In genomic region chr11:86586177-86586867, GRCm38 (mm10) we compare ENCODE assay signal across 8 mouse cellular contexts. TPM values are rescaled to one million over a fixed set of nuclear protein-coding genes. Genes with fewer than 3 reads are reported as not detected.
DNase-seq lines count a peak whose midpoint lies in the region; ATAC-seq and TF ChIP-seq lines count a peak whose summit lies in the region.

No protein-coding gene starts in this region.

- no peak for TF ChIP-seq CTCF in embryonic fibroblast, embryonic 13.5 days (IDR thresholded peaks at IDR 0.05; ENCODE audit: borderline replicate concordance, insufficient read depth, low read length)

- DNase-seq in neural tube, embryonic 11.5 days (ENCODE audit: low spot score) = no peak
- DNase-seq in neural tube, embryonic 10.5 days (ENCODE audit: extremely low spot score, low spot score) = no peak
- peak; percentile 74 for DNase-seq in thymus, postnatal 4 days
- DNase-seq in frontal cortex, postnatal 10 days (ENCODE audit: low spot score in 2 of 2) = no peak
- DNase-seq in layer of hippocampus, adult 18-20 months (ENCODE audit: low spot score in 2 of 2) = no peak

- H3K9me3 ChIP-seq in neural tube, embryonic 11.5 days (ENCODE audit: control insufficient read depth, low read length) = no peaks in the 10 kb centered on the region
- H3K9me3 ChIP-seq in kidney, embryonic 16.5 days (ENCODE audit: low read length) = no peaks in the 10 kb centered on the region
- H3K9me3 ChIP-seq in midbrain, embryonic 12.5 days = no peaks in the 10 kb centered on the region

- no peaks in the 10 kb centered on the region for H3K36me3 ChIP-seq in neural tube, embryonic 11.5 days (ENCODE audit: control insufficient read depth, insufficient read depth, low read length)
- no peaks in the 10 kb centered on the region for H3K36me3 ChIP-seq in kidney, embryonic 16.5 days (ENCODE audit: insufficient read depth, low read length)
- H3K36me3 ChIP-seq in midbrain, embryonic 12.5 days = peaks cover 7% of the 10 kb centered on the region; the same call in 1 of the 2 replicates

- H3K4me1 ChIP-seq in neural tube, embryonic 11.5 days (ENCODE audit: control insufficient read depth, insufficient read depth, low read length) = peaks cover 2% of the 10 kb centered on the region; the same call in 1 of the 2 replicates
- H3K4me1 ChIP-seq in embryonic fibroblast, embryonic 13.5 days (ENCODE audit: control insufficient read depth, insufficient read depth, low read length) = peaks cover 16% of the 10 kb centered on the region
- H3K4me1 ChIP-seq in kidney, embryonic 16.5 days (ENCODE audit: insufficient read depth, low read length) = peaks cover 33% of the 10 kb centered on the region
- peaks cover 13% of the 10 kb centered on the region for H3K4me1 ChIP-seq in midbrain, embryonic 12.5 days

- H3K4me3 ChIP-seq in neural tube, embryonic 11.5 days (ENCODE audit: low read depth, low read length) = no peak overlapping the region
- H3K4me3 ChIP-seq in embryonic fibroblast, embryonic 13.5 days (ENCODE audit: insufficient read depth, low read length) = peak overlapping the region; percentile 94
- H3K4me3 ChIP-seq in kidney, embryonic 16.5 days (ENCODE audit: low read length) = peak overlapping the region; percentile 60
- no peak overlapping the region for H3K4me3 ChIP-seq in midbrain, embryonic 12.5 days

- TF ChIP-seq POLR2A in embryonic fibroblast, embryonic 13.5 days (IDR thresholded peaks at IDR 0.05; ENCODE audit: low read depth, low read length) = peak; percentile 70

- peak overlapping the region; percentile 24; the same call in 1 of the 2 replicates for H3K4me2 ChIP-seq in neural tube, embryonic 11.5 days (ENCODE audit: low read depth)
- peak overlapping the region; percentile 58 for H3K4me2 ChIP-seq in kidney, embryonic 16.5 days (replicated peaks; ENCODE audit: low read depth, low read length)
- H3K4me2 ChIP-seq in midbrain, embryonic 12.5 days (replicated peaks) = 0 out of 2 replicates have a peak overlapping the region, but pooled peaks have one; percentile 25

- H3K27ac ChIP-seq in neural tube, embryonic 11.5 days (ENCODE audit: low read depth, low read length) = no peak overlapping the region
- H3K27ac ChIP-seq in embryonic fibroblast, embryonic 13.5 days (ENCODE audit: insufficient read depth, low read length) = peak overlapping the region; percentile 100
- peak overlapping the region; percentile 93 for H3K27ac ChIP-seq in kidney, embryonic 16.5 days (ENCODE audit: low read length)
- no peak overlapping the region for H3K27ac ChIP-seq in midbrain, embryonic 12.5 days (replicated peaks)

- ATAC-seq in neural tube, embryonic 11.5 days (ENCODE audit: insufficient read depth, low FRiP score, low TSS enrichment) = no peak
- ATAC-seq in kidney, embryonic 16.5 days (ENCODE audit: low FRiP score, low TSS enrichment) = no peak
- ATAC-seq in midbrain, embryonic 12.5 days (ENCODE audit: low FRiP score, low read depth) = no peak

- H3K27me3 ChIP-seq in neural tube, embryonic 11.5 days (ENCODE audit: control insufficient read depth, insufficient read depth, low read length) = no peaks in the 10 kb centered on the region
- no peaks in the 10 kb centered on the region for H3K27me3 ChIP-seq in kidney, embryonic 16.5 days (ENCODE audit: insufficient read depth, low read length)
- no peaks in the 10 kb centered on the region for H3K27me3 ChIP-seq in midbrain, embryonic 12.5 days

- 21% methylated on average over 12 of the region's 12 CpGs for WGBS in neural tube, embryonic 11.5 days
- 16% methylated on average over 12 of the region's 12 CpGs for WGBS in kidney, embryonic 16.5 days
- 24% methylated on average over 12 of the region's 12 CpGs for WGBS in midbrain, embryonic 12.5 days

- peak overlapping the region; percentile 35; the same call in 1 of the 2 replicates for H3K9ac ChIP-seq in neural tube, embryonic 11.5 days (ENCODE audit: low read length)
- H3K9ac ChIP-seq in kidney, embryonic 16.5 days (replicated peaks; ENCODE audit: low read length) = peak overlapping the region; percentile 79
- H3K9ac ChIP-seq in midbrain, embryonic 12.5 days (replicated peaks) = 0 out of 2 replicates have a peak overlapping the region, but pooled peaks have one; percentile 12

RNA-seq across cellular contexts. Expression of gene Tubd1, which starts 41.5 kb away (rescaled TPM):
- 11.3 and 13.2 TPM in 2 replicates for polyA plus RNA-seq in neural tube, embryonic 11.5 days (2014; fragmentation: Nextera tagmentation; extraction: Ambion mirVana)
- polyA plus RNA-seq in embryonic fibroblast, embryonic 13.5 days (2011; ENCODE audit: insufficient read length, low read depth, missing spikeins) = 6.4 and 8.2 TPM in 2 replicates
- polyA plus RNA-seq in kidney, embryonic 16.5 days (2015; fragmentation: Nextera tagmentation; extraction: Ambion mirVana) = 11.4 and 13.6 TPM in 2 replicates
- polyA plus RNA-seq in midbrain, embryonic 12.5 days (2016; fragmentation: Nextera tagmentation; extraction: Ambion mirVana) = 9.4 and 9.6 TPM in 2 replicates
- total RNA-seq in layer of hippocampus, adult 18-20 months (2021) = 1 to 10 TPM; 5.2 to 6.0 TPM

RNA-seq across cellular contexts. Expression of gene Rps6kb1, which starts 41.7 kb away (rescaled TPM):
- polyA plus RNA-seq in neural tube, embryonic 11.5 days (2014; fragmentation: Nextera tagmentation; extraction: Ambion mirVana) = 56.4 and 57.7 TPM in 2 replicates
- 70.3 and 71.4 TPM in 2 replicates for polyA plus RNA-seq in embryonic fibroblast, embryonic 13.5 days (2011; ENCODE audit: insufficient read length, low read depth, missing spikeins)
- 51.6 and 62.1 TPM in 2 replicates for polyA plus RNA-seq in kidney, embryonic 16.5 days (2015; fragmentation: Nextera tagmentation; extraction: Ambion mirVana)
- polyA plus RNA-seq in midbrain, embryonic 12.5 days (2016; fragmentation: Nextera tagmentation; extraction: Ambion mirVana) = 60.5 and 65.9 TPM in 2 replicates
- total RNA-seq in layer of hippocampus, adult 18-20 months (2021) = 10 to 100 TPM; 33.1 to 37.3 TPM

Comparison
In these comparisons a context has a peak if more than half of its experiments do, and no peak if none do; other contexts are left out.
1. H3K27ac ChIP-seq: peak in embryonic fibroblast, embryonic 13.5 days (single experiment) and kidney, embryonic 16.5 days (single experiment); none in neural tube, embryonic 11.5 days (single experiment) and midbrain, embryonic 12.5 days (single experiment).
2. H3K4me3 ChIP-seq: peak in embryonic fibroblast, embryonic 13.5 days (single experiment) and kidney, embryonic 16.5 days (single experiment); none in neural tube, embryonic 11.5 days (single experiment) and midbrain, embryonic 12.5 days (single experiment).
3. H3K9ac ChIP-seq: peak in every context shown above with its lines; median percentile 79 in kidney, embryonic 16.5 days; 35 in neural tube, embryonic 11.5 days; 12 in midbrain, embryonic 12.5 days.
4. Peak in every context shown above with its lines, with median percentiles within 50 percentile points of each other: H3K4me2 ChIP-seq.